Mouse (Mus musculus) heart, embryonic 12.5 days (tissue): Measurements from ENCODE around the gene Auts2. TPM values are rescaled to one million over a fixed set of nuclear protein-coding genes. Genes with fewer than 3 reads are reported as not detected.

Experiments
- ATAC-seq: fragments of 200-750 bp; cut with Nextera tagmentation; 2 replicates; pipeline ENCODE4 v1.8.0; 2017; ENCODE audit warnings: moderate TSS enrichment, moderate library complexity; ENCODE audit not compliant: insufficient number of reproducible peaks, low FRiP score
- H3K27ac ChIP-seq: fragments of 300-500 bp; sonication (generic); 2 replicates; pipeline ENCODE4 v1.5.1; 2016; ENCODE audit warnings: mild to moderate bottlenecking, moderate library complexity; ENCODE audit not compliant: poor library complexity, severe bottlenecking
- H3K27me3 ChIP-seq: fragments of 300-500 bp; sonication (generic); replicated peaks from 2 replicates; pipeline ENCODE4 v1.6.1; 2016; ENCODE audit warnings: mild to moderate bottlenecking, moderate library complexity
- H3K36me3 ChIP-seq: fragments of 300-500 bp; sonication (generic); 2 replicates; pipeline ENCODE4 v1.6.1; 2016; ENCODE audit warnings: mild to moderate bottlenecking, moderate library complexity
- H3K4me1 ChIP-seq: fragments of 300-500 bp; sonication (generic); replicated peaks from 2 replicates; pipeline ENCODE4 v1.6.1; 2016; ENCODE audit warnings: mild to moderate bottlenecking
- H3K4me2 ChIP-seq: fragments of 300-500 bp; sonication (generic); 2 replicates; pipeline ENCODE4 v1.6.1; 2016; ENCODE audit warnings: mild to moderate bottlenecking, moderate library complexity
- H3K4me3 ChIP-seq: fragments of 300-500 bp; sonication (generic); 2 replicates; pipeline ENCODE4 v1.5.1; 2016; ENCODE audit warnings: mild to moderate bottlenecking
- H3K9ac ChIP-seq: fragments of 300-500 bp; sonication (generic); 2 replicates; pipeline ENCODE4 v1.6.1; 2016; ENCODE audit warnings: mild to moderate bottlenecking, moderate library complexity
- H3K9me3 ChIP-seq: fragments of 300-500 bp; sonication (generic); replicated peaks from 2 replicates; pipeline ENCODE4 v1.6.1; 2016; ENCODE audit warnings: mild to moderate bottlenecking, moderate library complexity
- WGBS: fragments of 180-500 bp; shearing (Covaris S2); methylation state at CpG from one replicate; pipeline ENCODE4 v1.1.7; 2016; 5-methylcytosine and 5-hydroxymethylcytosine counted together
- polyA plus RNA-seq: library from polyadenylated mRNA; unstranded; fragments of >200 nt; fragmentation: Nextera tagmentation; extraction: Ambion mirVana; gene quantifications from 2 replicates; pipeline ENCODE4 v1.2.1, GENCODE M21; 2016

Gene Auts2
- polyA plus RNA-seq, 1 experiment from 2014 or later = 25.3 TPM

DNA sequence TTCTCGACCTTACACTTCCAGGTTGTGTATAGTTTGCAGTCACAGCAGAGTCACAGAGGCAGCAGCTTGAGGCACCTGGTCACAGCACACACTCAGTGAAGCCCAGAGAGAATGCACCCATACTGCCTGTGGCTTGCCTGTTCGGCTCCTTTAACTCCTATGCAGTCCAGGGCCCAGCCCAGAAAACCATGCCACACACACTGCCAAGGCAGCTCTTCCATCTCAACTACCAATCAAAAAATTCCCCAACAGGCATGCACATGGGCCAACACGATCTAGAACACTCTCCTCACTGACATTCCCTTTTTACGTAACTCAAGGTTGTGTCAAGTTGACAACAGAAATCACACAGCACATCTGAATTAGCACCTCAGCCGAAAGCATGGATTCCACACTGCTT lies 374.3 kb downstream of the Auts2 start:
- Histone ChIP-seq H3K9me3 (no peaks in the 10 kb centered on the region), H3K36me3 (no peaks in the 10 kb centered on the region), H3K27me3 (no peaks in the 10 kb centered on the region), H3K4me1 (peaks cover 14% of the 10 kb centered on the region), H3K27ac (no peak overlapping the region), H3K9ac (no peak overlapping the region), H3K4me3 (no peak overlapping the region), H3K4me2 (no peak overlapping the region)
- WGBS = 74% methylated on average over 5 of the region's 5 CpGs
- no peak for ATAC-seq

DNA sequence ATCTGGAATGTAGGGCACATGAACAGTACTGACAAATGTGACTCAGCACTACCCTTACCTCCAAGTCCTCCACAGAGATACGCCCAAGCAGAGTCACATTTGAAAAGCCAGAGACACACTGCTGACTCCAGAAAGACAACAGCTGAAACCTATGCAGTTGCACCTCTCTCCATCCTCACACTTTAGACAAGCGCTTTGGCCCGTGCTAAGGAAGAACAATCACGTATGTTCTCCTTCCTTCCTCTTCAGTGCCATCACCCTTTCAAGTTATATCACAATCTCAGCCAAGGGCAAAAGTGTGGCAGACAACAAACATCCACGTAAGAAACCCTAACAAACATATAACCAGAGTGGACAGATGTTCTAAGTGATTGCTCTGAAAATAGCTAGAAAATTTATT lies 374.9 kb downstream of the Auts2 start:
- Histone ChIP-seq H3K27me3 (no peaks in the 10 kb centered on the region), H3K4me2 (no peak overlapping the region), H3K9me3 (no peaks in the 10 kb centered on the region), H3K4me3 (no peak overlapping the region), H3K4me1 (peaks cover 19% of the 10 kb centered on the region), H3K36me3 (no peaks in the 10 kb centered on the region), H3K27ac (no peak overlapping the region), H3K9ac (no peak overlapping the region)
- no peak for ATAC-seq
- 87% methylated on average over 5 of the region's 5 CpGs for WGBS

DNA sequence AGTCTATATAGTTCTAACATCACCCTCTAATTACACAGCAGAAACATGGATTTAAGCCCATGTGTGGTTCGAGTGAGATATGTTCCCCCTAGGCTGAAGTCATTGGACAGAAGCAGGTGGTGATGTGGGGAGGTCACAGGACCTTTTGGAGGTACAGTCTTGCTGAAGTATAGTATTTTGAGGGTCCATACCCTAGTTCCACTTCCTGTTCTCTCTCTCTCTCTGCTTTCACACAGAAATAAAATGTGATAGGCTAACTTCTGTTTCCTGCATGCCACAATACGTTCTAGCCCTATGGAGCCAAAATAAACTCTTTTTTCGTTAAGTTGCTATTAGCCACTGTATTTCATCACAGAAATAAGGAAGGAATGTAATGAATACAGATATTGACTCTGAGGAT lies 376.6 kb downstream of the Auts2 start:
- no peak for ATAC-seq
- H3K9me3 ChIP-seq = no peaks in the 10 kb centered on the region

DNA sequence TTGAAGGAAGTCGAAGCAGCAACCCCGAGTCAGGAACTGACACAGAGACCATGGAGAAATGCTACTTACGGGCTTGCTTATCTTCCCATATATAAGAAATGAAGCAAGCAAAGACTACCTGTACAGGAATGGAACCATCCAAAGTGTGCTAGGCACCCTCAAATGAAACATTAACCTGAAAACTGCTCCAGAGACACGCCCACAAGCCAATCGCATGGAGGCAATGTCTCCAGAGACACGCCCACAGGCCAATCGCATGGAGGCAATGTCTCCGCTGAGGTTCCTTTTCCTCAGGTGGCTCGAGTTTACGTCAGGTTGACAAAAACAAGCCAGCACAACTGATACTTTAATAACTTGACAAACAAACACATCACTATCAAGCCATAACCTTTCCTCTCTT lies 379.2 kb downstream of the Auts2 start:
- ATAC-seq = no peak
- H3K27ac ChIP-seq = no peak overlapping the region
- no peak overlapping the region for H3K9ac ChIP-seq
- no peaks in the 10 kb centered on the region for H3K36me3 ChIP-seq
- H3K4me2 ChIP-seq = no peak overlapping the region
- no peaks in the 10 kb centered on the region for H3K9me3 ChIP-seq
- H3K4me1 ChIP-seq = peaks cover 23% of the 10 kb centered on the region
- H3K4me3 ChIP-seq = no peak overlapping the region
- no peaks in the 10 kb centered on the region for H3K27me3 ChIP-seq
- WGBS = 72% methylated on average over 10 of the region's 10 CpGs

More for the DNA sequence above, 376.6 kb downstream of the Auts2 start:
- Histone ChIP-seq H3K4me3 (no peak overlapping the region), H3K27me3 (no peaks in the 10 kb centered on the region), H3K36me3 (no peaks in the 10 kb centered on the region), H3K27ac (no peak overlapping the region), H3K4me1 (peaks cover 28% of the 10 kb centered on the region), H3K4me2 (no peak overlapping the region), H3K9ac (no peak overlapping the region)
- 70% methylated on average over 3 of the region's 3 CpGs for WGBS

DNA sequence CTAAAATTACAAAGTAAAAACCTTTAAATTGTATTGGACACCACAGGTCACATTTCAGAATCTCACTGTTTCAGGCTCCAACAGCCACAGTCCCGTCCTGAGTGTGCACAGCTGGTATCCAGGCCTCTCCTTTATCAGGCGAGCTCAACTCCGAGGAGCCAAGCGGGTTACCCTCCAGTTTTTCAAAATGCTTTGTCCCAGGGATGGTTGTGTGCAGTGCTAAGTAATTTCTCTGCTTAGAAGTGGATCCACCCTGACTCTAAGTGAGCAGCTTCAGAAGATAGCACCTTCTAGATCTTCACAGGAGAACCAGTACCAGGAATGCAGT lies 381.0 kb downstream of the Auts2 start:
- H3K4me3 ChIP-seq = no peak overlapping the region
- no peak for ATAC-seq
- H3K4me1 ChIP-seq = peaks cover 23% of the 10 kb centered on the region
- peak overlapping the region; percentile 44; the same call in 1 of the 2 replicates for H3K27ac ChIP-seq
- WGBS = 32% methylated on average over 4 of the region's 4 CpGs
- H3K36me3 ChIP-seq = no peaks in the 10 kb centered on the region
- no peak overlapping the region for H3K4me2 ChIP-seq
- H3K9ac ChIP-seq = no peak overlapping the region
- H3K27me3 ChIP-seq = no peaks in the 10 kb centered on the region
- H3K9me3 ChIP-seq = no peaks in the 10 kb centered on the region

DNA sequence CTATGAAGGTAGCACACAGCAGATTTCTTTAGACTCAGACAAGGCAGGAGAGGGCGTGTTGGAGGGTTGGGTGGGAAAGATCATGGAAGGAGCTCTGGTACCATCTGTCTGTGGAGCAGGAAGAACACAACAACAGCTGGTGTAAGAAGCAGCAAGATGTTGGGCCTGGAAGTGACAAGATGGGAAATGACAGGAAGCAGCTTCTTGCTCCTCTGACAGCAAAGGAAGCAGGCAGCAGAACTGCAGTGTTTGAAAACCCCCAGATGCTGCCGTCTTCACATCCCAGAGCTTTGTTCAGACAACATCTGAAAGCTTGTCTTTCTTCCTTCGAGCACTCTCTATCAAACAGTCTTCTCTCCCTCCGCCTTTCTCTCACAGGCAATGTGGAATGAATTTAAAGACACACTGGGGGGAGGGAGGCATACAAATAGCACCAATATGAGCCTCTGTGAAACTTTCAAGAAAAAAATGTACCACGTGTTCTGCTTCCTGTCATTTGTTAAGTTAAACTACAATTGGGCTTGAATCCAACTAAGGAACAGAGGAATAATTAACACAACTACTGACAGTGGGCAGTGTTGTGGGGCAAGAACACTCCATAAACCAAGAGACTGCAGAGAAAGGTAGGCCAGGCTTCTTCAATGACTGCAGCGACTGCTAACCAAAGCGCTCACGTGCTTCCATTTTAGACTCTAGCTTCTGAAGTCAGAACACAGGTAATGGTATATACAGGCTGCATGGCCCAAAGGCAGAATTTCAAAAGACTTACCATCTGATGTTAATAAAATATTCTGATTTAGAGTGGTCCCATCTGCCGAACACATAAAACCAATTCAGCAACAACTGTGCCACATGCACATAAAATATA lies 381.6 kb downstream of the Auts2 start:
- Histone ChIP-seq H3K4me3 (no peak overlapping the region), H3K27ac (peak overlapping the region; percentile 64), H3K4me2 (no peak overlapping the region), H3K4me1 (peaks cover 23% of the 10 kb centered on the region), H3K9ac (no peak overlapping the region), H3K27me3 (no peaks in the 10 kb centered on the region), H3K9me3 (no peaks in the 10 kb centered on the region), H3K36me3 (no peaks in the 10 kb centered on the region)
- WGBS = 48% methylated on average over 9 of the region's 9 CpGs
- no peak for ATAC-seq

DNA sequence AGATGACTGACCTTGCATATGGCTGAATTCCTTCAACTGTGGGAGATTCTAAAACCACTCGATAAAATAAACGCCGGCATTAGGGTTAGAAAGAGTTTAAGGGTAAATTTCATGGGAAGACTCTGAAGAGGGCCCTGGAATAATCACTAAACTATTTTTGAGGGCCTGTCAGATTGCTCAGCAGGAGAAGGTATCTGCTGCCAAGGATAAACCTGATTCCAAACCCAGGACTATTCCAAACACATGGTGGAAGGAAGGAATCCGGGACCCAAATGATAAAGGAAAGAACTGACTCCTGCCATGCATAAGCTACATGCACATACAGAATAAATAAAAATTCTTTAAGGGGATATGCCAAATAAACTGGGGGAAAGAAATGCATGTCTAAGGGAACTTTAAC lies 399.0 kb downstream of the Auts2 start:
- no peaks in the 10 kb centered on the region for H3K27me3 ChIP-seq
- no peak overlapping the region for H3K4me3 ChIP-seq
- ATAC-seq = no peak
- H3K36me3 ChIP-seq = no peaks in the 10 kb centered on the region
- H3K4me1 ChIP-seq = peaks cover 6% of the 10 kb centered on the region
- no peak overlapping the region for H3K27ac ChIP-seq
- WGBS = 85% methylated on average over 4 of the region's 4 CpGs
- H3K9me3 ChIP-seq = no peaks in the 10 kb centered on the region
- no peak overlapping the region for H3K4me2 ChIP-seq
- no peak overlapping the region for H3K9ac ChIP-seq

DNA sequence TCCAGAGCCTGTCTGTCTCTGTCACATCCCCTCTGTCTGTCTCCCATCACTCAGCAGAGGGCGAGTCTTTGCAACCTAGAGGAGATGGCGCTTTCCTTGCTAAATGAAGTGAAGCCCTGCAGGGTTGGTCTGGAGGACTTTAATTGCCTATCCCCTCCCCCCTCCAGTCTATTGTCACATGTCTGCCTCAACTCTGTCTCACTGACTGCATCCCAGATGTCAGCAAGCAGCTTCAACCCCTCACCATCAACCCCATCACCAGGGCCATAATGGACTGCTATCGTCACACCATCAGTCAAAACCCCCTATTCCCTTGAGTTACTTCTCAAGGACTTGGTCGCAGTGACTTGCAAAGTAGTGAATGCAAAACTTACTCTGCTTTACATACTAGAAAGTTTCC lies 402.3 kb downstream of the Auts2 start:
- H3K27ac ChIP-seq = no peak overlapping the region
- ATAC-seq = no peak

DNA sequence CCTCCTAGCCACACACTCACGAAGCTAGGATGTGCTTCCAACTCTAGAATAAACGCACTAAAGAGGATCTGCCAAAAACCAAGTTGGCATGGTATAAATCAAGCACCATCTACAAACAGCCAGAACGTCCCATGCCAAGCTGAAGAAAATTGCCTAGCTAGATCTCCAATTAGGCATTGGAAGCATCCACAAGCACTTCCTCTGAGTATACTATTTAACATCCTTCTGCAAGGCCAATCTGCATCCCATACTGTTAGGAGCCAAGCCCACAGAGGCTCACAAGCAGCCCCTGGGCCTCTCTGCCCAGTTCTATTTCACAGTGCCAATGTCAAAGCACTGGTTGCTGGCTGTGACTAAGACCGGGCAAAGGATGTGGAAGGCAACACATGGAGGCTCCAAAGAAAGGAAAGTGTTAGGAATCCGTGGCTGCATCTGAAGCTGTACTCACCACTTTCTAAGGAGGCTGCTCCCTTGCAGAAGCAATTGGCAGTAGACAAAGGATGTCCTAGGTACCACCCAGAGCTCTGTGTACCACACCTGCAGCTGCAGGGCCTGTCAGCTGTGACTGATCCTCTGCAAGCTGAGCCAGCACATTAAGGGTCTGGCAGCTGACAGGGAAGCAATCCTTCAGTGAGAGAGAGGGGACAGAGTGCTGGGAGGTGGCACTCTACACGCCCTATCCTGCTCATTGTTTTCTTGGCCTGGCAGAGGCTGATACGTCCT lies 407.0 kb downstream of the Auts2 start:
- Histone ChIP-seq H3K9ac (no peak overlapping the region), H3K27ac (peak overlapping the region; percentile 24; the same call in 1 of the 2 replicates), H3K4me1 (peaks cover 30% of the 10 kb centered on the region), H3K4me3 (no peak overlapping the region), H3K9me3 (no peaks in the 10 kb centered on the region), H3K4me2 (no peak overlapping the region), H3K27me3 (no peaks in the 10 kb centered on the region), H3K36me3 (no peaks in the 10 kb centered on the region)
- 0 out of 2 replicates have a peak, but pooled peaks have one; percentile 36 for ATAC-seq
- 48% methylated on average over 7 of the region's 7 CpGs for WGBS

More for the DNA sequence above, 402.3 kb downstream of the Auts2 start:
- H3K4me2 ChIP-seq = no peak overlapping the region
- no peak overlapping the region for H3K4me3 ChIP-seq
- H3K36me3 ChIP-seq = no peaks in the 10 kb centered on the region
- H3K9me3 ChIP-seq = no peaks in the 10 kb centered on the region
- H3K27me3 ChIP-seq = no peaks in the 10 kb centered on the region
- 47% methylated on average over 4 of the region's 4 CpGs for WGBS
- no peak overlapping the region for H3K9ac ChIP-seq
- peaks cover 15% of the 10 kb centered on the region for H3K4me1 ChIP-seq

DNA sequence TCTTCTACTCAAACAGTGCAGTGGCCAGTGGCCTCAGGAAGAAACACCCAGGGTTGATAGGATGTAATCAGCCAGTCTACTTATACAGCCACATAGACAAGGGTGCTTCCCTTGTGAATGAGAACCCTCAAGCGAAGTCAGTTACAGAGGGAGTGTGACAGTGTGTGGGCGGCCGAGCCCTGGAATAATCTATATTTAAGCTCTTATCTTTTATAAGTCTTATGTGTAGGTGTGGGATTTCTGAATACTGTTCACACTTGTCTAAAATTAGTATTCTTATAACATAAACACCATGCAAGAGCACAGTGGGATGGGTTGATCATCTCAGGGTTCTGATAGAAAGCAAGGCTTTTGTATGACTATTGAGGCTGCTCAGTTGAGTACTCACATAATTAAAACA lies 411.2 kb downstream of the Auts2 start:
- H3K27ac ChIP-seq = no peak overlapping the region
- no peak; the same call in 1 of the 2 replicates for ATAC-seq
- no peaks in the 10 kb centered on the region for H3K27me3 ChIP-seq
- H3K4me3 ChIP-seq = no peak overlapping the region
- WGBS = 43% methylated on average over 3 of the region's 3 CpGs
- no peaks in the 10 kb centered on the region for H3K9me3 ChIP-seq
- H3K36me3 ChIP-seq = no peaks in the 10 kb centered on the region
- H3K4me1 ChIP-seq = peaks cover 35% of the 10 kb centered on the region
- no peak overlapping the region for H3K9ac ChIP-seq
- H3K4me2 ChIP-seq = no peak overlapping the region

DNA sequence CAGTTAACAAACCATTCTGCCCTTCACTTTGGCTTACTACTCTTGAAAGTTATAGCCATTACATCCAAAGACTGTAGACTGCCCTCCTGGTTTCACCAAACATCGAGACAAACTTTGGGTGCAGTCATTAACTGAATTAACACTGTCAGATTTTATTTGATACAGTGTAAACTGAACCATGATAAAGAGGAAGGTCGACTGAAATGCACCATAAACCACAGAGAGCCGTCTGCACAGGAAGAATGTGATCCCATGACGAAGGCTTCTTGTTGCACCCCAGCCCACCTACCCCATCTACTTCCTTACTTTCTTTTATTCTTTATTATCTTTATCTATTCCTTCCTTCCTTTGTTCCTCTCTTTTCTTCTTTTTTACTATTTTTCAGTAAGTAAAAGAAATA lies 412.6 kb downstream of the Auts2 start:
- Histone ChIP-seq H3K4me2 (no peak overlapping the region), H3K27me3 (no peaks in the 10 kb centered on the region), H3K27ac (no peak overlapping the region), H3K9ac (no peak overlapping the region), H3K4me1 (peaks cover 25% of the 10 kb centered on the region), H3K9me3 (no peaks in the 10 kb centered on the region), H3K36me3 (no peaks in the 10 kb centered on the region), H3K4me3 (no peak overlapping the region)
- WGBS = 56% methylated on average over 4 of the region's 4 CpGs
- no peak for ATAC-seq
